In genomic region chr7:12478158-12479008, GRCm38 (mm10) we compare ENCODE assay signal across 8 mouse cellular contexts. TPM values are rescaled to one million over a fixed set of nuclear protein-coding genes. Genes with fewer than 3 reads are reported as not detected.
DNase-seq lines count a peak whose midpoint lies in the region; ATAC-seq and TF ChIP-seq lines count a peak whose summit lies in the region.

Zfp606 (plus strand) TSS chr7:12478293.

- under 1% methylated on average over 53 of the region's 53 CpGs for WGBS in embryonic facial prominence, embryonic 12.5 days
- WGBS in heart, adult 2 months = under 1% methylated on average over 53 of the region's 53 CpGs
- WGBS in limb, embryonic 13.5 days = under 1% methylated on average over 53 of the region's 53 CpGs
- under 1% methylated on average over 48 of the region's 53 CpGs for WGBS in midbrain, embryonic 16.5 days

- DNase-seq in 3134 (ENCODE audit: extremely low read depth, insufficient read length, low spot score) = peak; percentile 90
- peak; percentile 83 for DNase-seq in adrenal gland, postnatal 25 days
- DNase-seq in heart, adult 2 months = peak; percentile 85 to 90
- peak; percentile 89 to 90 for DNase-seq in kidney, adult 8-10 months
- peak; percentile 52 to 75 for DNase-seq in spleen, postnatal 10 days (ENCODE audit: low spot score in 2 of 2)

- intact Hi-C loops in heart, adult 2 months (cut with DNase I) = loop anchor here (2.0 to 10.0 kb wide), 5 partner anchors 56 to 806 kb away; partner anchors contain the start of genes Chmp2a, Ube2m, Zfp110 and Zfp128

- no peaks in the 10 kb centered on the region; the same call in 1 of the 2 replicates for H3K79me2 ChIP-seq in heart, adult 2 months (replicated peaks; ENCODE audit: control insufficient read depth, insufficient read depth, low read length)

- H3K27me3 ChIP-seq in embryonic facial prominence, embryonic 12.5 days = no peaks in the 10 kb centered on the region
- no peaks in the 10 kb centered on the region for H3K27me3 ChIP-seq in heart, adult 2 months (ENCODE audit: control insufficient read depth, insufficient read depth, low read length)
- no peaks in the 10 kb centered on the region for H3K27me3 ChIP-seq in limb, embryonic 13.5 days
- H3K27me3 ChIP-seq in midbrain, embryonic 16.5 days (ENCODE audit: control insufficient read depth, insufficient read depth, low read depth, low read length) = no peaks in the 10 kb centered on the region

- peak; percentile 53 for TF ChIP-seq CTCF in heart, adult 2 months (IDR thresholded peaks at IDR 0.05)

- peak; percentile 62 for TF ChIP-seq POLR2A in heart, adult 2 months (IDR thresholded peaks at IDR 0.05; ENCODE audit: insufficient read depth, low read depth, low read length)

- H3K4me1 ChIP-seq in embryonic facial prominence, embryonic 12.5 days = no peaks in the 10 kb centered on the region
- no peaks in the 10 kb centered on the region; the same call in 1 of the 2 replicates for H3K4me1 ChIP-seq in heart, adult 2 months (ENCODE audit: control insufficient read depth, insufficient read depth, low read length)
- H3K4me1 ChIP-seq in limb, embryonic 13.5 days = 0 out of 2 replicates have a peak, but pooled peaks cover 5% of the 10 kb centered on the region
- peaks cover 9% of the 10 kb centered on the region for H3K4me1 ChIP-seq in midbrain, embryonic 16.5 days (ENCODE audit: control insufficient read depth, insufficient read depth, low read length)

- peak within 1 kb of the TSS; percentile 54 for H3K4me2 ChIP-seq in embryonic facial prominence, embryonic 12.5 days (replicated peaks)
- peak within 1 kb of the TSS; percentile 68 for H3K4me2 ChIP-seq in limb, embryonic 13.5 days (replicated peaks)
- peak within 1 kb of the TSS; percentile 73 for H3K4me2 ChIP-seq in midbrain, embryonic 16.5 days (ENCODE audit: low read length)

- H3K27ac ChIP-seq in embryonic facial prominence, embryonic 12.5 days = peak within 1 kb of the TSS; percentile 84
- H3K27ac ChIP-seq in heart, adult 2 months = peak within 1 kb of the TSS; percentile 96
- H3K27ac ChIP-seq in limb, embryonic 13.5 days = peak within 1 kb of the TSS; percentile 89
- H3K27ac ChIP-seq in midbrain, embryonic 16.5 days (ENCODE audit: low read length) = peak within 1 kb of the TSS; percentile 93

- H3K9me3 ChIP-seq in embryonic facial prominence, embryonic 12.5 days = peaks cover 9% of the 10 kb centered on the region; the same call in 1 of the 2 replicates
- H3K9me3 ChIP-seq in limb, embryonic 13.5 days = peaks cover 19% of the 10 kb centered on the region
- H3K9me3 ChIP-seq in midbrain, embryonic 16.5 days (replicated peaks; ENCODE audit: control insufficient read depth, low read length, poor library complexity, severe bottlenecking) = peaks cover 11% of the 10 kb centered on the region

- ATAC-seq in embryonic facial prominence, embryonic 12.5 days (ENCODE audit: insufficient number of reproducible peaks, insufficient read depth, low FRiP score, low TSS enrichment) = peak; percentile 90
- ATAC-seq in limb, embryonic 13.5 days (ENCODE audit: low FRiP score, low read depth) = peak; percentile 97
- ATAC-seq in midbrain, embryonic 16.5 days = peak; percentile 98

- peaks cover 32% of the 10 kb centered on the region for H3K36me3 ChIP-seq in embryonic facial prominence, embryonic 12.5 days
- peaks cover 11% of the 10 kb centered on the region for H3K36me3 ChIP-seq in heart, adult 2 months (ENCODE audit: control insufficient read depth, insufficient read depth, low read length)
- peaks cover 33% of the 10 kb centered on the region for H3K36me3 ChIP-seq in limb, embryonic 13.5 days
- peaks cover 31% of the 10 kb centered on the region for H3K36me3 ChIP-seq in midbrain, embryonic 16.5 days (ENCODE audit: control insufficient read depth, insufficient read depth, low read length)

- peak; percentile 51; the same call in 1 of the 2 replicates for TF ChIP-seq EP300 in heart, adult 2 months (IDR thresholded peaks at IDR 0.05; ENCODE audit: insufficient read depth, low read depth, low read length)

- peak within 1 kb of the TSS; percentile 69 for H3K4me3 ChIP-seq in embryonic facial prominence, embryonic 12.5 days
- peak within 1 kb of the TSS; percentile 95 for H3K4me3 ChIP-seq in heart, adult 2 months
- H3K4me3 ChIP-seq in limb, embryonic 13.5 days = peak within 1 kb of the TSS; percentile 78
- H3K4me3 ChIP-seq in midbrain, embryonic 16.5 days (ENCODE audit: low read depth, low read length) = peak within 1 kb of the TSS; percentile 89

- H3K9ac ChIP-seq in embryonic facial prominence, embryonic 12.5 days = peak within 1 kb of the TSS; percentile 83
- peak within 1 kb of the TSS; percentile 96 for H3K9ac ChIP-seq in heart, adult 2 months (ENCODE audit: low read depth, low read length)
- peak within 1 kb of the TSS; percentile 97 for H3K9ac ChIP-seq in limb, embryonic 13.5 days
- H3K9ac ChIP-seq in midbrain, embryonic 16.5 days (ENCODE audit: low read depth, low read length) = peak within 1 kb of the TSS; percentile 97

RNA-seq across cellular contexts. Expression of gene Zfp606, which starts in this region (rescaled TPM):
- 11.8 and 15.8 TPM in 2 replicates for total RNA-seq in adrenal gland, postnatal 25 days (2021)
- 36.1 and 38.2 TPM in 2 replicates for polyA plus RNA-seq in embryonic facial prominence, embryonic 12.5 days (2016; fragmentation: Nextera tagmentation; extraction: Ambion mirVana)
- total RNA-seq in heart, adult 2 months (2021) = 1 to 10 TPM; 7.6 to 9.4 TPM
- 2.4 and 4.3 TPM in 2 replicates for polyA plus RNA-seq in heart, adult 2 months (2012; rRNA removed)
- 26.0 and 29.8 TPM in 2 replicates for polyA plus RNA-seq in limb, embryonic 13.5 days (2015; fragmentation: Nextera tagmentation; extraction: Ambion mirVana)
- 45.6 and 50.9 TPM in 2 replicates for polyA plus RNA-seq in midbrain, embryonic 16.5 days (2015; fragmentation: Nextera tagmentation; extraction: Ambion mirVana)

Comparison
In these comparisons a context has a peak if more than half of its experiments do, and no peak if none do; other contexts are left out.
1. Peak in every context shown above with its lines: DNase-seq, ATAC-seq, H3K4me3 ChIP-seq and H3K27ac ChIP-seq.